Mouse (Mus musculus): Measurements from ENCODE around the gene Lzic. TPM values are rescaled to one million over a fixed set of nuclear protein-coding genes. Genes with fewer than 3 reads are reported as not detected.
A peak's percentile ranks its signal among the peaks of the same experiment; 100 is the strongest.

The Lzic gene
- polyA plus RNA-seq, 1 experiment from 2014 or later = 46.1 TPM

DNA sequence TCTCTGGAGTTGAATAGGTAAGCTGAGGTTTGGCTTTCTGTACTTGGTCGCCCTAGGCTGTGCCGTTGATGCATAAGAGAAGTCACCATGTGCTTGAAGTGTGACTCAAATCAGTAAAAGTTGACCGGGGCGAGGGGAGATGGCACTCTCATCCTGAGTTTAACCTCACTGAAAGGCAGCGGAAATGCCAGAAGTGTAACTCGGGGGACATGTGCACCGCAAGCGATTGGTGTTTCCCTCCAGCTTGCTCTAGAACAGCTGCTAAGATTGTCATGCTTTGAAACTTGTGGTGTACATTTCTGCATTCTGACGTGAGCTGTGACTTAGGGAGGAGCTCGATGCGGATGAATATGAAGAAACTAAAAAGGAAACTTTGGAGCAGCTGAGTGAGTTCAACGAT is 2.7 kb downstream of the Lzic start:
- H3K4me1 ChIP-seq = peaks cover 12% of the 10 kb centered on the region
- no peak overlapping the region for H3K9ac ChIP-seq
- 95% methylated on average over 12 of the region's 12 CpGs for WGBS
- H3K9me3 ChIP-seq = no peaks in the 10 kb centered on the region
- H3K27me3 ChIP-seq (replicated peaks) = no peaks in the 10 kb centered on the region
- no peak overlapping the region for H3K4me3 ChIP-seq
- ATAC-seq (ENCODE audit: low FRiP score, low read depth) = no peak
- H3K27ac ChIP-seq = no peak overlapping the region
- peaks cover 52% of the 10 kb centered on the region for H3K36me3 ChIP-seq
- no peak overlapping the region for H3K4me2 ChIP-seq (replicated peaks)

DNA sequence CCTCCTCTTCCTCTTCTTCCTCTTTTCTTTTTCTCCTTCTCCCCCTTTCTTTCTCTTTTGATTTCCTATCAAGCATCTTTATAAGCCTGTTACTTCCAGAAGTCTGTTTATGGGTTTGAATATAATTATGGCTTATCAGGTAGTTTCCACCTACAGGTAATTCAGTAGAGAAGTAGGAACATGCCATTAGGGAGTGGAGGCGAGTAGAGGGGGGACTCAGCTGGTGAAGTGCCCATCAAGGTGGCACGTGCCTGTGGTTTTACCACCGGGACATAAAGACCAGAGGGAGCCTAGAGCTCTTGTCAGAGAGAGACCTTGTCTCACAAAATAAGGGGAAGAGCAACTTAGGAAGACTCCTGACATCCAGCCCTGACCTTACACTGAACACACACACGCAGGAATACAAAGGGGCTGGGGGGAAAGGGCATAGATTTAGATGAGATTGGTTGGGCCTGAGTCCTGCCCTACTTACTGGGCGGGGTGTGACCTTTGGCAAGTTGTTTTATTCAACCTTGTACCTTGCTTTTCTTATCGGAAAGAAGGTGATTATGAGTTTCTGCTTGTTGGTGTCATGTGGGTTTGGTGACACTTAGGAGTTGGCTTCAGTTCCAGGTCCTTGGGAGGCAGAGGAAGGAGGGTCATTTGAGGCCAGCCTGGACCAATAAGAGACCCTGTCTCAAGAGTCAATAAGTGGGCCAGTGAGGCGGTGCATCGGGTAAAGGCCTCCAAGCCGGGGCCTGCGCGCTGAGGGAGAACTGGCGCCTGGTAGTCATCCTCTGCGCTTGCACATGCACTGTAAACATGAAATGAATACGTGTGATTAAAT is 4.6 kb downstream of the Lzic start:
- H3K27ac ChIP-seq = no peak overlapping the region
- no peak overlapping the region for H3K9ac ChIP-seq
- peaks cover 9% of the 10 kb centered on the region for H3K4me1 ChIP-seq
- H3K4me3 ChIP-seq = no peak overlapping the region
- ATAC-seq (ENCODE audit: low FRiP score, low read depth) = no peak
- no peaks in the 10 kb centered on the region for H3K9me3 ChIP-seq
- H3K27me3 ChIP-seq (replicated peaks) = no peaks in the 10 kb centered on the region
- WGBS = 97% methylated on average over 14 of the region's 14 CpGs
- peaks cover 69% of the 10 kb centered on the region for H3K36me3 ChIP-seq
- no peak overlapping the region for H3K4me2 ChIP-seq (replicated peaks)

DNA sequence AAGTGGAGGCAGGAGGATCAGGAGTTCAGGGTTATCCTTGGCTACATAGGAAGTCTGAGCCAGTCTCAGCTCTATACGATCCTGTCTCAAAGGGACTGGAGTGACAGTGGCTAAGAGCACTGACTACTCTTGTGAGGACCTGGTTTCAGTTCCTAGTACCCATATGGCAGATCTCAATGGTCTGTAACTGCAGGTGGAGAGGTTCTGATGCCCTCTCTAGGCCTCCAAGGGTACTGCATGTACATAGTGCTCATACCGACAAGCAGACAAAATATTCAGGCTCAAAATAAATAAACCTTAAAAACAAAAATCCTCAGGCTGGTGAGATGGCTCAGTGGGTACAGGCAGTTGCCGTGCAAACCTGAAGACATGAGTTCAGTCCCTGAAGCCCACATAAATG is 6.1 kb downstream of the Lzic start:
- no peak overlapping the region for H3K4me3 ChIP-seq
- peaks cover 12% of the 10 kb centered on the region for H3K4me1 ChIP-seq
- no peak overlapping the region for H3K9ac ChIP-seq
- no peak overlapping the region for H3K27ac ChIP-seq
- peaks cover 81% of the 10 kb centered on the region for H3K36me3 ChIP-seq
- no peaks in the 10 kb centered on the region for H3K9me3 ChIP-seq
- 98% methylated on average over 3 of the region's 3 CpGs for WGBS
- H3K4me2 ChIP-seq (replicated peaks) = no peak overlapping the region
- ATAC-seq (ENCODE audit: low FRiP score, low read depth) = no peak
- no peaks in the 10 kb centered on the region for H3K27me3 ChIP-seq (replicated peaks)

DNA sequence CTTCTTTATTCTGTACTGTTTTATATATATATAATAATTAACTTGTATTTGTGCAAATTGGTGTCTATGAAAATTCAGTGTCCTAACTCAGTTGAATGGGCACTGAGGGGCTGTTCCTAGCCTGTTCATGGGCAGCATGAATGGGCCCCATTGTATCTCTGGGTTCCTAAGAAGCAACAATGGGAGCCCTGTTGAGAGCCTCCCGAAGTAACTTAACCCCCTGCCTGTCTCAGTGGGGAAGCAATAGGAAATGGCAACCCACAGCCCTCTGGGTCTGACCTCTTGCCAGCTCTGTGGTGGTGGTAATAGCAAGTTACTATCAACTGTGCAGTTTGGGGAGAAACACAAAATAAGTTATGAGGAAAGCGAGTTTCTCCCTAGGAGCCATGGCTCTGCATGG is 11.6 kb downstream of the Lzic start:
- H3K36me3 ChIP-seq = peaks cover 65% of the 10 kb centered on the region
- no peaks in the 10 kb centered on the region for H3K9me3 ChIP-seq
- no peak overlapping the region for H3K4me2 ChIP-seq (replicated peaks)
- no peak overlapping the region for H3K9ac ChIP-seq
- no peak overlapping the region; the same call in 1 of the 2 replicates for H3K27ac ChIP-seq
- H3K4me3 ChIP-seq = no peak overlapping the region
- no peaks in the 10 kb centered on the region for H3K27me3 ChIP-seq (replicated peaks)
- peaks cover 10% of the 10 kb centered on the region for H3K4me1 ChIP-seq
- ATAC-seq (ENCODE audit: low FRiP score, low read depth) = peak; percentile 71
- 6% methylated on average over 2 of the region's 2 CpGs for WGBS

DNA sequence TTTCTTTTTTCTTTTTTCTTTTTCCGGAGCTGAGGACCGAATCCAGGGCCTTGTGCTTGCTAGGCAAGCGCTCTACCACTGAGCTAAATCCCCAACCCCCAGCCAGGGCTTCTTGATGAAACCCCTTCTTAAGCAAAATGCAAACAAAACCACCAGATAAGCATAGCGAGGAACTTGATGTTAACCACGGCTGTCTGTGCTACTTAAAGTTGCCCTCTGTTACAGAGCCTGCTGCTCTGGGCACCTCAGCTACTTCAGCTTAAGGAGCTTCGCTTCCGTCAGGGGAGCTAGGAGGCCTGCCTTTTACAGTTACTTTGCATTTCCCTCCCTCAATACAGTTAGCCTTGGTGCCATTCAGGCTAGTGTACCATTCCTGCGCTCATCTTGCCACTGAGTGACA is 13.9 kb downstream of the Lzic start:
- H3K9me3 ChIP-seq = no peaks in the 10 kb centered on the region
- no peak overlapping the region for H3K4me2 ChIP-seq (replicated peaks)
- H3K4me1 ChIP-seq = peaks cover 10% of the 10 kb centered on the region
- no peak overlapping the region for H3K9ac ChIP-seq
- ATAC-seq (ENCODE audit: low FRiP score, low read depth) = no peak
- peaks cover 53% of the 10 kb centered on the region for H3K36me3 ChIP-seq
- no peak overlapping the region for H3K27ac ChIP-seq
- no peaks in the 10 kb centered on the region for H3K27me3 ChIP-seq (replicated peaks)
- H3K4me3 ChIP-seq = no peak overlapping the region
- WGBS = 95% methylated on average over 8 of the region's 8 CpGs

DNA sequence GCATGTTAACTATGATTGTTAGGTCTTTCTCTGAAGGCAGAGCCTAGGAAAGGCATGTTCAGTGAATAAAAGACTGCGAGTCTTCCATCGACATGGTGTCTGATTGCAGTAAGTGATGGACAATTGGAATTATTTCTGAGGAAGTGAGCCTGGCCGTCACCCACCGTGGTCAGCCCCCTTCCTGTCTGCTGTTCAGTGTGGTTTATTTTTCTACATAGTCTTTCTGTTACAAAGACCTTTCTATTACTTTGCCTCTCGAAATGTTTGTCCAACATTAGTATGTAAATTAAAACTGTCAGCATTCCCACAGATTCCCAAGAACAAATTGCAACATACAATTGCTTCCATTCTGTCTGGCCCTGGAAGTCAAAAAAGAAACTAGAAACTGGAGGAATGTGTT is 14.8 kb downstream of the Lzic start:
- Histone ChIP-seq H3K4me3 (no peak overlapping the region), H3K9ac (no peak overlapping the region), H3K36me3 (peaks cover 44% of the 10 kb centered on the region), H3K4me2 (replicated peaks) (no peak overlapping the region), H3K27ac (no peak overlapping the region), H3K4me1 (peaks cover 10% of the 10 kb centered on the region), H3K27me3 (replicated peaks) (no peaks in the 10 kb centered on the region), H3K9me3 (no peaks in the 10 kb centered on the region)
- WGBS = 72% methylated on average over 5 of the region's 5 CpGs
- ATAC-seq (ENCODE audit: low FRiP score, low read depth) = no peak

DNA sequence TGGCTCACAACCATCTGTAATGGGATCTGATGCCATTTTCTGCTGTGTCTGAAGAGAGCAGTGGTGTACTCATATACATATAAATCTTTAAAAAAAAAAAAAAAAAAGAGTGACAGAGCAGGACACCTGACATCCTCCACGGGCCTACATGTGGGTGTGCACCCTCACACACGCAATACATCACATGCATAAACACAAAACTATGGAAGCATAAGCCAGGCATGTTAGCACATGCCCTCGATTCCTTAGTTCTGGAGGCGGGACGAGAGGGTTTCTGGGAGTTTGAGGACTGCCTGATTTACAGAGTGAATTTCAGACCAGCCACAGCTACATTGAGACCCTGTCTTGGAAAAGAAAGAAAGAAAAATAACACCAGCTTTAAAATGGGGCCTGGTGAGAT is 19.3 kb downstream of the Lzic start:
- H3K4me2 ChIP-seq (replicated peaks) = no peak overlapping the region
- no peak overlapping the region for H3K9ac ChIP-seq
- H3K36me3 ChIP-seq = peaks cover 16% of the 10 kb centered on the region
- no peak overlapping the region for H3K4me3 ChIP-seq
- 77% methylated on average over 5 of the region's 5 CpGs for whole genome bisulfite sequencing
- no peak for ATAC-seq (ENCODE audit: low FRiP score, low read depth)
- H3K4me1 ChIP-seq = no peaks in the 10 kb centered on the region
- H3K27ac ChIP-seq = no peak overlapping the region
- no peaks in the 10 kb centered on the region for H3K9me3 ChIP-seq
- no peaks in the 10 kb centered on the region for H3K27me3 ChIP-seq (replicated peaks)

DNA sequence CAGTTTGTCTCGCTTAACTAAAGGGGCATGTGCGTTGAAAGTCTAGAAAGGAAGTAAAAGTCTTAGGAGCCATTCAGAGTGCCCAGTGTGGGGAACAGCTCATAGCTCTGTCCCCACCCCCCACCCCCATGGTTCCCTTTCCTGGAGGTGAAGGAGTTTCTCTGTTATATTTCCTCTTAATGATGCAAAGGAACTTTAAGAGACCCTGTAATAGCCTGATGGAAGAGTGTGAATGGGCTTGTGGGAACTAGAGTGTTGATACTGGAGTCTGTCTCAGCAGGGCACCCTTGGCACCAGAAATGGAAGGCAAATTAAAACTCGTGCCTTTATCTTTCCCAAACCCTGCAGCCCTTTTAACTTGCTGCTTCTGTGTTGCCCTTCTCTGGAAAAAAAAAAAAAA is 19.8 kb downstream of the Lzic start:
- WGBS = 13% methylated on average over 3 of the region's 3 CpGs
- H3K4me2 ChIP-seq (replicated peaks) = no peak overlapping the region
- peaks cover 12% of the 10 kb centered on the region; the same call in 1 of the 2 replicates for H3K36me3 ChIP-seq
- no peak for ATAC-seq (ENCODE audit: low FRiP score, low read depth)
- H3K4me1 ChIP-seq = no peaks in the 10 kb centered on the region
- no peak overlapping the region for H3K27ac ChIP-seq
- H3K4me3 ChIP-seq = no peak overlapping the region
- H3K9me3 ChIP-seq = no peaks in the 10 kb centered on the region
- H3K9ac ChIP-seq = no peak overlapping the region
- no peaks in the 10 kb centered on the region for H3K27me3 ChIP-seq (replicated peaks)

DNA sequence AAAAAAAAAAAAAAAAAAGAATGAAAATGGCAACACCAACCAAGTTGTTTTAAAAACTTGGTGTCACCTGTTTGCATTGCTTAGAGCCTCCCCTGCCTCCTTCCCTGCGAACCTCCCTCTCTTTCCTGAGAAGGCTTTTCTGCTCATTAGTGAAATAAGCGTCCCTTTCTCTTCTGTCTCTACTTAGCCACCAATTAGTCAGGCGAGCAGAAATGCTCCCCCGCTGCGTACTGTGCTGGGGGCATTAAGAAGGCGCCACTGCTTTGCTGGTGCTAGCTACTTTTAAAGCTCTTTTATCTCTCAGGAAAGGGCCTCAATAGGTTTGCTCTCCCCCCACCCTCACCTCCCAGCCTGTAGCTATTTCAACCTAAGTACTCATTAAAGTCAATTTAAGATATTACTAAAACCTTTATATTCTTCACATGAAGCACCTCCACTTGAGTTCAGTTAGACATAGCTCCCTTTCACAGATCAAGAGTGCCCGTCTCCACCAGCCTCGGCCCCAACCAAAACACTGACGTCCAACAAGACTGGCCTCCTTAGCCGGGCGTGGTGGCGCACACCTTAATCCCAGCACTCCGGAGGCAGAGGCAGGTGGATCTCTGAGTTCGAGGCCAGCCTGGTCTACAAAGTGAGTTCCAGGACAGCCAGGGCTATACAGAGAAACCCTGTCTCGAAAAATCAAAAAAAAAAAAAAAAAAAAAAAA is 20.4 kb downstream of the Lzic start:
- Histone ChIP-seq H3K27me3 (replicated peaks) (no peaks in the 10 kb centered on the region), H3K4me1 (no peaks in the 10 kb centered on the region), H3K9ac (no peak overlapping the region), H3K27ac (no peak overlapping the region), H3K4me2 (replicated peaks) (no peak overlapping the region), H3K9me3 (no peaks in the 10 kb centered on the region), H3K4me3 (no peak overlapping the region), H3K36me3 (peaks cover 8% of the 10 kb centered on the region; the same call in 1 of the 2 replicates)
- no peak for ATAC-seq (ENCODE audit: low FRiP score, low read depth)
- 60% methylated on average over 15 of the region's 15 CpGs for WGBS

DNA sequence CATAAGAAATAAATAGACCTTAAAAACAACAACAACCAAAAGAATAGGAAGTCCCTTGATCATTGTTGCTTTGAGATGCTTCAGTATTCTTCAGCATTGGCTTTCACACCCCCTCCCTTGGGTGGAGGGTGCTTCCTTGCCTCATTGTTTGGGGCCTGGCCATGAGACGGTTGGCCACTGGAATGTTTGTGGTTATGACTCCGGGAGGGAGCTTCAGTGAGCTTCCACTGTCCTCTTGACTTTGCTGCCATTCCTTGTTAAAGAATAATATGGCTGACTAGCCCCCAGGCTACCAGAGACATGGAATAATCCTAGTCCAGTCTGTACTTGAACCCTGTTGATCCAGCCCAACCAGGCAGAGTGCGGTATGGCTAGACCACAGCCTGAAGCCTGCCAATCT is 21.9 kb downstream of the Lzic start:
- Histone ChIP-seq H3K27ac (no peak overlapping the region), H3K4me2 (replicated peaks) (no peak overlapping the region), H3K9ac (no peak overlapping the region), H3K27me3 (replicated peaks) (no peaks in the 10 kb centered on the region), H3K36me3 (peaks cover 3% of the 10 kb centered on the region; the same call in 1 of the 2 replicates), H3K9me3 (no peaks in the 10 kb centered on the region), H3K4me1 (0 out of 2 replicates have a peak, but pooled peaks cover 4% of the 10 kb centered on the region), H3K4me3 (no peak overlapping the region)
- ATAC-seq (ENCODE audit: low FRiP score, low read depth) = no peak
- WGBS = 85% methylated on average over 3 of the region's 3 CpGs

DNA sequence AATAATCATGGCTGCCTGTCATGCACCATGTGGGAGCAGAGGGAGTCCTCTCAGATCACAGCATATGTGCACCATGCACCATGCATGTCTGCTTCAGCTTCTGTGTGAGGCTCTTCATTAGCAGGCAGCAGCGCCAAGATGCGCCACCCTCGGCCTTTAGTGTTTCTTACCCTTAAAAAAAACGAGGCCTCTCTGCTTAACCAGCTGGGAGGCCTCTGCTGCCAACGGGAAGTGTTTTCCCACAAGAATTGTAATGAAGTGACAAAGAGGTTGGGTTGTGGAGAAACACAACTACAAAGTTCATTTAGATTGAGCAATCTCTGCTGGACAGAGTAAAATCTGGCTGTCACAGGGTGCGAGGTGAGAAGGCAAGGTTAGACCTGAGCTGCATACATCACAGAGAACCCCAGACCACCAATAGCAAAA is 26.2 kb downstream of the Lzic start:
- WGBS = 51% methylated on average over 6 of the region's 6 CpGs
- no peak overlapping the region for H3K27ac ChIP-seq
- H3K27me3 ChIP-seq (replicated peaks) = no peaks in the 10 kb centered on the region
- no peak overlapping the region for H3K4me2 ChIP-seq (replicated peaks)
- ATAC-seq (ENCODE audit: low FRiP score, low read depth) = no peak
- H3K4me1 ChIP-seq = 0 out of 2 replicates have a peak, but pooled peaks cover 4% of the 10 kb centered on the region
- no peaks in the 10 kb centered on the region for H3K36me3 ChIP-seq
- no peak overlapping the region for H3K9ac ChIP-seq
- no peak overlapping the region for H3K4me3 ChIP-seq
- H3K9me3 ChIP-seq = no peaks in the 10 kb centered on the region

DNA sequence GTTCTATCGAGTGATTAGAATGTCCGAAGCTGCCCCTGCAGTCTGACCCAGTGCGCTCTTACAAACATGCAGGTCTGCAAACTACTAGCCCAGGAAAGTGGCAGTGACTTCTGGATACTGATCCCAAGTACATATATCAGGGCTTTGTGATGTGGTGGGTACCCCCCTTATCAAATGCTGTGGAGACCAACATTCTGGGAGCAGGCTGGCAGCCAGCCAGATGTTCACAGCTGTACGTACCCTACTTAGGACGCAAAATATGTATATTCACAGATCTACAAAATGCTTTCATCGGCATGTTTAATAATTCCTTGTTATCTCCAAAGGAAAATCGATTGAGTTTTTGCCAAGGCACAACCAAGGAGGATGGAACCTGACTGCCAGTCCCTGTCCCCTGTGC is 27.0 kb downstream of the Lzic start:
- Histone ChIP-seq H3K27ac (no peak overlapping the region), H3K4me3 (no peak overlapping the region), H3K9me3 (no peaks in the 10 kb centered on the region), H3K27me3 (replicated peaks) (no peaks in the 10 kb centered on the region), H3K4me2 (replicated peaks) (no peak overlapping the region), H3K9ac (no peak overlapping the region), H3K36me3 (no peaks in the 10 kb centered on the region), H3K4me1 (0 out of 2 replicates have a peak, but pooled peaks cover 4% of the 10 kb centered on the region)
- ATAC-seq (ENCODE audit: low FRiP score, low read depth) = no peak
- 92% methylated on average over 7 of the region's 7 CpGs for WGBS

Data from neural tube, embryonic 12.5 days (tissue).